Mouse (Mus musculus) liver, embryonic 14.5 days (tissue): ENCODE results near the gene Nos1ap.

Experiments used
- CTCF ChIP-seq: IDR thresholded peaks from 2 replicates; pipeline ENCODE4 v1.5.1; 2016; ENCODE audit warnings: antibody characterized with exemption, low read depth, control low read depth
- EP300 ChIP-seq: IDR thresholded peaks from 2 replicates; pipeline ENCODE4 v1.6.1; 2016; ENCODE audit warnings: antibody characterized with exemption, low read depth

- TF ChIP-seq CTCF = no peak
- TF ChIP-seq EP300 = no peak
These were observed 266.7 kb downstream of the Nos1ap start for GRCm38 (mm10) chr1:170323001-170323400.
